Comparison of ENCODE assay signal across 15 mouse cellular contexts in genomic region chr12:117314987-117315386, GRCm38 (mm10).
DNase-seq lines count a peak whose midpoint lies in the region; ATAC-seq and TF ChIP-seq lines count a peak whose summit lies in the region.
"Had no signal": no experiment of that assay in that cellular context is flagged by ENCODE, and none has a peak within 500 bp of the region (broad histone marks: within the 10 kb centered on the region; RNA-seq: fewer than 3 reads in every experiment).

No protein-coding gene starts in this region.

- no peak for DNase-seq in embryonic facial prominence, embryonic 11.5 days (ENCODE audit: low spot score)
- no peak for DNase-seq in embryonic facial prominence, embryonic 10.5 days (ENCODE audit: low spot score)
- DNase-seq in hindbrain, postnatal 0 days (ENCODE audit: low spot score): peak; percentile 48
- no peak for DNase-seq in layer of hippocampus, postnatal 25 days (ENCODE audit: extremely low spot score in 1 of 2, low spot score in 1 of 2)
- DNase-seq: kidney, postnatal 25 days; layer of hippocampus, postnatal 36 days; liver; right cerebral cortex, adult 18-20 months had no signal

- H3K36me3 ChIP-seq in embryonic facial prominence, embryonic 11.5 days (replicated peaks; ENCODE audit: control insufficient read depth, insufficient read depth, low read depth, low read length): no peaks in the 10 kb centered on the region
- H3K36me3 ChIP-seq in embryonic facial prominence, embryonic 10.5 days (replicated peaks): no peaks in the 10 kb centered on the region
- no peaks in the 10 kb centered on the region for H3K36me3 ChIP-seq in forebrain, embryonic 15.5 days
- no peaks in the 10 kb centered on the region for H3K36me3 ChIP-seq in hindbrain, postnatal 0 days (ENCODE audit: insufficient read depth, low read length)
- no peaks in the 10 kb centered on the region for H3K36me3 ChIP-seq in neural tube, embryonic 13.5 days
- H3K36me3 ChIP-seq in kidney, embryonic 14.5 days (ENCODE audit: control insufficient read depth, insufficient read depth, low read length): no peaks in the 10 kb centered on the region
- H3K36me3 ChIP-seq: embryonic facial prominence, embryonic 13.5 days; intestine, embryonic 15.5 days had no signal

- H3K9me3 ChIP-seq in embryonic facial prominence, embryonic 11.5 days (replicated peaks; ENCODE audit: control insufficient read depth, low read length): no peaks in the 10 kb centered on the region
- peaks cover 8% of the 10 kb centered on the region; the same call in 1 of the 2 replicates for H3K9me3 ChIP-seq in embryonic facial prominence, embryonic 10.5 days
- H3K9me3 ChIP-seq in forebrain, embryonic 15.5 days: no peaks in the 10 kb centered on the region
- 0 out of 2 replicates have a peak, but pooled peaks cover 5% of the 10 kb centered on the region for H3K9me3 ChIP-seq in hindbrain, postnatal 0 days (ENCODE audit: low read length)
- no peaks in the 10 kb centered on the region for H3K9me3 ChIP-seq in neural tube, embryonic 13.5 days
- peaks cover 5% of the 10 kb centered on the region; the same call in 1 of the 2 replicates for H3K9me3 ChIP-seq in kidney, embryonic 14.5 days (ENCODE audit: control insufficient read depth, low read length)
- H3K9me3 ChIP-seq: embryonic facial prominence, embryonic 13.5 days; intestine, embryonic 15.5 days had no signal

- no peaks in the 10 kb centered on the region for H3K4me1 ChIP-seq in embryonic facial prominence, embryonic 11.5 days (ENCODE audit: control insufficient read depth, insufficient read depth, low read length)
- H3K4me1 ChIP-seq in embryonic facial prominence, embryonic 10.5 days: peaks cover 4% of the 10 kb centered on the region; the same call in 1 of the 2 replicates
- H3K4me1 ChIP-seq in forebrain, embryonic 15.5 days: no peaks in the 10 kb centered on the region
- H3K4me1 ChIP-seq in hindbrain, postnatal 0 days (ENCODE audit: insufficient read depth, low read length): no peaks in the 10 kb centered on the region
- peaks cover 8% of the 10 kb centered on the region; the same call in 1 of the 2 replicates for H3K4me1 ChIP-seq in neural tube, embryonic 13.5 days (replicated peaks)
- no peaks in the 10 kb centered on the region for H3K4me1 ChIP-seq in kidney, embryonic 14.5 days (ENCODE audit: control insufficient read depth, insufficient read depth, low read length)
- H3K4me1 ChIP-seq: embryonic facial prominence, embryonic 13.5 days; intestine, embryonic 15.5 days; megakaryocyte, embryonic 14.5 days had no signal

- no peaks in the 10 kb centered on the region for H3K27me3 ChIP-seq in embryonic facial prominence, embryonic 11.5 days (ENCODE audit: control insufficient read depth, insufficient read depth, low read length)
- H3K27me3 ChIP-seq in embryonic facial prominence, embryonic 10.5 days (replicated peaks; ENCODE audit: low read depth, poor library complexity, severe bottlenecking): no peaks in the 10 kb centered on the region
- H3K27me3 ChIP-seq in forebrain, embryonic 15.5 days: no peaks in the 10 kb centered on the region
- no peaks in the 10 kb centered on the region for H3K27me3 ChIP-seq in hindbrain, postnatal 0 days (ENCODE audit: insufficient read depth, low read length)
- H3K27me3 ChIP-seq in neural tube, embryonic 13.5 days: no peaks in the 10 kb centered on the region
- no peaks in the 10 kb centered on the region for H3K27me3 ChIP-seq in kidney, embryonic 14.5 days (ENCODE audit: control insufficient read depth, insufficient read depth, low read length)
- H3K27me3 ChIP-seq: embryonic facial prominence, embryonic 13.5 days; intestine, embryonic 15.5 days; megakaryocyte, embryonic 14.5 days had no signal

- H3K4me3 ChIP-seq in embryonic facial prominence, embryonic 11.5 days (ENCODE audit: low read depth, low read length): no peak overlapping the region
- H3K4me3 ChIP-seq in embryonic facial prominence, embryonic 10.5 days: no peak overlapping the region
- H3K4me3 ChIP-seq in forebrain, embryonic 15.5 days: no peak overlapping the region
- H3K4me3 ChIP-seq in hindbrain, postnatal 0 days (ENCODE audit: low read length): no peak overlapping the region
- H3K4me3 ChIP-seq in neural tube, embryonic 13.5 days: no peak overlapping the region
- no peak overlapping the region for H3K4me3 ChIP-seq in kidney, embryonic 14.5 days (ENCODE audit: low read length)
- H3K4me3 ChIP-seq: embryonic facial prominence, embryonic 13.5 days; intestine, embryonic 15.5 days; megakaryocyte, embryonic 14.5 days had no signal

- TF ChIP-seq CTCF in hindbrain, postnatal 0 days (IDR thresholded peaks at IDR 0.05; ENCODE audit: low read depth): no peak

- H3K27ac ChIP-seq in embryonic facial prominence, embryonic 11.5 days (replicated peaks; ENCODE audit: low read depth, low read length): no peak overlapping the region
- no peak overlapping the region for H3K27ac ChIP-seq in embryonic facial prominence, embryonic 10.5 days (replicated peaks)
- H3K27ac ChIP-seq in forebrain, embryonic 15.5 days (replicated peaks): no peak overlapping the region
- H3K27ac ChIP-seq in hindbrain, postnatal 0 days: no peak overlapping the region
- H3K27ac ChIP-seq in neural tube, embryonic 13.5 days (replicated peaks): no peak overlapping the region
- H3K27ac ChIP-seq in kidney, embryonic 14.5 days (ENCODE audit: low read depth, low read length): no peak overlapping the region
- H3K27ac ChIP-seq: embryonic facial prominence, embryonic 13.5 days; intestine, embryonic 15.5 days had no signal

- H3K4me2 ChIP-seq in embryonic facial prominence, embryonic 11.5 days (ENCODE audit: low read depth, low read length): no peak overlapping the region
- H3K4me2 ChIP-seq in forebrain, embryonic 15.5 days (replicated peaks): no peak overlapping the region
- H3K4me2 ChIP-seq in hindbrain, postnatal 0 days (ENCODE audit: low read depth, low read length): no peak overlapping the region
- no peak overlapping the region for H3K4me2 ChIP-seq in neural tube, embryonic 13.5 days
- no peak overlapping the region for H3K4me2 ChIP-seq in kidney, embryonic 14.5 days (replicated peaks; ENCODE audit: low read depth, low read length)
- H3K4me2 ChIP-seq: embryonic facial prominence, embryonic 13.5 days; intestine, embryonic 15.5 days had no signal

- peak; percentile 21 for ATAC-seq in embryonic facial prominence, embryonic 11.5 days (replicated peaks; ENCODE audit: insufficient number of reproducible peaks, low FRiP score, low TSS enrichment, low read depth)
- ATAC-seq in forebrain, embryonic 15.5 days (replicated peaks): peak; percentile 64
- peak; percentile 74 for ATAC-seq in hindbrain, postnatal 0 days
- 0 out of 2 replicates have a peak, but pooled peaks have one; percentile 19 for ATAC-seq in neural tube, embryonic 13.5 days (ENCODE audit: low read depth)
- no peak for ATAC-seq in kidney, embryonic 14.5 days (ENCODE audit: low FRiP score, low TSS enrichment)
- no peak for ATAC-seq in megakaryocyte, adult 5-6 weeks (ENCODE audit: poor library complexity, severe bottlenecking)
- ATAC-seq: intestine, embryonic 15.5 days had no signal

- WGBS in embryonic facial prominence, embryonic 11.5 days: 54% methylated on average over 2 of the region's 2 CpGs
- 61% methylated on average over 2 of the region's 2 CpGs for whole genome bisulfite sequencing in embryonic facial prominence, embryonic 10.5 days
- whole genome bisulfite sequencing in forebrain, embryonic 15.5 days: 11% methylated on average over 2 of the region's 2 CpGs
- WGBS in hindbrain, postnatal 0 days: 29% methylated on average over 2 of the region's 2 CpGs
- WGBS in neural tube, embryonic 13.5 days: 49% methylated on average over 2 of the region's 2 CpGs
- WGBS in kidney, embryonic 14.5 days: 68% methylated on average over 2 of the region's 2 CpGs

- no peak overlapping the region for H3K9ac ChIP-seq in embryonic facial prominence, embryonic 11.5 days (replicated peaks; ENCODE audit: low read length)
- H3K9ac ChIP-seq in forebrain, embryonic 15.5 days (replicated peaks): no peak overlapping the region
- H3K9ac ChIP-seq in hindbrain, postnatal 0 days (replicated peaks; ENCODE audit: low read length): no peak overlapping the region
- no peak overlapping the region for H3K9ac ChIP-seq in neural tube, embryonic 13.5 days
- H3K9ac ChIP-seq in kidney, embryonic 14.5 days (ENCODE audit: low read depth, low read length): no peak overlapping the region
- H3K9ac ChIP-seq: embryonic facial prominence, embryonic 13.5 days; intestine, embryonic 15.5 days had no signal

Comparison
In these comparisons a context has a peak if more than half of its experiments do, and no peak if none do; other contexts are left out.
1. ATAC-seq: peak in embryonic facial prominence, embryonic 11.5 days (single experiment), forebrain, embryonic 15.5 days (single experiment), hindbrain, postnatal 0 days (single experiment) and neural tube, embryonic 13.5 days (single experiment); none in kidney, embryonic 14.5 days (single experiment) and megakaryocyte, adult 5-6 weeks (single experiment).